ENCODE assay signal across 8 mouse cellular contexts in genomic region chr7:131539979-131540378, GRCm38 (mm10). TPM values are rescaled to one million over a fixed set of nuclear protein-coding genes. Genes with fewer than 3 reads are reported as not detected.
DNase-seq lines count a peak whose midpoint lies in the region; ATAC-seq and TF ChIP-seq lines count a peak whose summit lies in the region.

No protein-coding gene starts in this region.

- no peak for ATAC-seq in neural tube, embryonic 15.5 days (ENCODE audit: low FRiP score)
- peak; percentile 81 for ATAC-seq in common myeloid progenitor, adult 5-6 weeks (replicated peaks; ENCODE audit: low read depth, poor library complexity, severe bottlenecking)
- ATAC-seq in limb, embryonic 11.5 days (ENCODE audit: insufficient number of reproducible peaks, low FRiP score, low TSS enrichment, low read depth) = no peak

- peak; percentile 90 for DNase-seq in neural tube, embryonic 10.5 days (ENCODE audit: extremely low spot score, low spot score)
- peak; percentile 85 for DNase-seq in gastrocnemius, postnatal 14 days
- peak; percentile 85 for DNase-seq in kidney, adult 2 months
- DNase-seq in limb, embryonic 11.5 days (ENCODE audit: low spot score) = peak; percentile 95
- peak; percentile 72 for DNase-seq in naive thymus-derived CD4-positive, alpha-beta T cell, adult 2 months (ENCODE audit: low read depth)
- peak; percentile 57 for DNase-seq in telencephalon, adult 2 months (ENCODE audit: low read depth, low spot score)

- peaks cover 81% of the 10 kb centered on the region for H3K27me3 ChIP-seq in neural tube, embryonic 15.5 days (replicated peaks)
- H3K27me3 ChIP-seq in kidney, adult 2 months (replicated peaks; ENCODE audit: control insufficient read depth, insufficient read depth, low read length) = peaks cover 19% of the 10 kb centered on the region
- peaks cover 54% of the 10 kb centered on the region for H3K27me3 ChIP-seq in limb, embryonic 11.5 days (ENCODE audit: control insufficient read depth, insufficient read depth, low read length)

- intact Hi-C loops in gastrocnemius, postnatal 14 days (cut with DNase I; ENCODE audit: low total_unique reads) = loop anchor here (5.0 kb wide), 1 partner anchor 342 kb away; no protein-coding TSS in a partner anchor

- H3K4me2 ChIP-seq in neural tube, embryonic 15.5 days = no peak overlapping the region
- no peak overlapping the region for H3K4me2 ChIP-seq in limb, embryonic 11.5 days (ENCODE audit: low read depth, severe bottlenecking)

- peak; percentile 87 for TF ChIP-seq CTCF in kidney, adult 2 months (conservative IDR thresholded peaks at IDR 0.05; ENCODE audit: insufficient read depth, insufficient read length, low read depth, low read length)

- H3K4me3 ChIP-seq in neural tube, embryonic 15.5 days (replicated peaks) = no peak overlapping the region
- H3K4me3 ChIP-seq in kidney, adult 2 months (ENCODE audit: insufficient read depth, low read depth, low read length) = no peak overlapping the region
- H3K4me3 ChIP-seq in limb, embryonic 11.5 days (ENCODE audit: low read depth, low read length) = no peak overlapping the region

- WGBS in neural tube, embryonic 15.5 days = under 1% methylated on average over 7 of the region's 7 CpGs
- 1% methylated on average over 7 of the region's 7 CpGs for WGBS in kidney, adult 2 months
- 0% methylated on average over 7 of the region's 7 CpGs for WGBS in limb, embryonic 11.5 days

- H3K4me1 ChIP-seq in neural tube, embryonic 15.5 days = peaks cover 29% of the 10 kb centered on the region
- no peaks in the 10 kb centered on the region; the same call in 1 of the 2 replicates for H3K4me1 ChIP-seq in kidney, adult 2 months (ENCODE audit: control insufficient read depth, insufficient read depth, low read length)
- peaks cover 22% of the 10 kb centered on the region for H3K4me1 ChIP-seq in limb, embryonic 11.5 days (ENCODE audit: control insufficient read depth, insufficient read depth, low read length)

- no peaks in the 10 kb centered on the region for H3K9me3 ChIP-seq in neural tube, embryonic 15.5 days (replicated peaks)
- H3K9me3 ChIP-seq in limb, embryonic 11.5 days (ENCODE audit: control insufficient read depth, low read length) = no peaks in the 10 kb centered on the region

- H3K36me3 ChIP-seq in neural tube, embryonic 15.5 days = no peaks in the 10 kb centered on the region
- H3K36me3 ChIP-seq in kidney, adult 2 months (ENCODE audit: control insufficient read depth, insufficient read depth, low read length) = no peaks in the 10 kb centered on the region
- H3K36me3 ChIP-seq in limb, embryonic 11.5 days (ENCODE audit: control insufficient read depth, insufficient read depth, low read length) = no peaks in the 10 kb centered on the region

- no peak overlapping the region for H3K9ac ChIP-seq in neural tube, embryonic 15.5 days (replicated peaks)
- H3K9ac ChIP-seq in limb, embryonic 11.5 days (ENCODE audit: low read length) = no peak overlapping the region

- H3K27ac ChIP-seq in neural tube, embryonic 15.5 days (replicated peaks) = no peak overlapping the region
- H3K27ac ChIP-seq in kidney, adult 2 months (ENCODE audit: insufficient read depth, low read depth, low read length) = no peak overlapping the region
- H3K27ac ChIP-seq in limb, embryonic 11.5 days (replicated peaks; ENCODE audit: low read depth, low read length) = no peak overlapping the region

- no peak for TF ChIP-seq POLR2A in kidney, adult 2 months (IDR thresholded peaks at IDR 0.05; ENCODE audit: low read depth, low read length)

RNA-seq across cellular contexts. Expression of gene Hmx3, which starts 2.7 kb away (rescaled TPM):
- 0.54 and 0.89 TPM in 2 replicates for polyA plus RNA-seq in neural tube, embryonic 15.5 days (2015; fragmentation: Nextera tagmentation; extraction: Ambion mirVana)
- total RNA-seq in common myeloid progenitor, adult 5-6 weeks (2017) = not detected in 2 replicates
- not detected for total RNA-seq in gastrocnemius, postnatal 14 days (2021)
- polyA plus RNA-seq in kidney, adult 2 months (2012; rRNA removed) = 0.23 and 0.29 TPM in 2 replicates
- polyA plus RNA-seq in limb, embryonic 11.5 days (2014; fragmentation: Nextera tagmentation; extraction: Ambion mirVana) = not detected in 2 replicates

RNA-seq across cellular contexts. Expression of gene Hmx2, which starts 8.6 kb away (rescaled TPM):
- 0.82 and 1.3 TPM in 2 replicates for polyA plus RNA-seq in neural tube, embryonic 15.5 days (2015; fragmentation: Nextera tagmentation; extraction: Ambion mirVana)
- not detected in 2 replicates for total RNA-seq in common myeloid progenitor, adult 5-6 weeks (2017)
- not detected for total RNA-seq in gastrocnemius, postnatal 14 days (2021)
- 8.6 and 8.8 TPM in 2 replicates for polyA plus RNA-seq in kidney, adult 2 months (2012; rRNA removed)
- polyA plus RNA-seq in limb, embryonic 11.5 days (2014; fragmentation: Nextera tagmentation; extraction: Ambion mirVana) = not detected in 2 replicates

RNA-seq across cellular contexts. Expression of gene Bub3, which starts 20.0 kb away (rescaled TPM):
- 141 and 157 TPM in 2 replicates for polyA plus RNA-seq in neural tube, embryonic 15.5 days (2015; fragmentation: Nextera tagmentation; extraction: Ambion mirVana)
- 79.4 and 86.7 TPM in 2 replicates for total RNA-seq in common myeloid progenitor, adult 5-6 weeks (2017)
- total RNA-seq in gastrocnemius, postnatal 14 days (2021) = 10 to 100 TPM; 31.4 to 32.3 TPM
- polyA plus RNA-seq in kidney, adult 2 months (2012; rRNA removed) = 50.4 and 51.2 TPM in 2 replicates
- polyA plus RNA-seq in limb, embryonic 11.5 days (2014; fragmentation: Nextera tagmentation; extraction: Ambion mirVana) = 291 and 296 TPM in 2 replicates
